Comparison of ENCODE assay signal across 8 mouse cellular contexts in genomic region chr19:6242281-6242680, GRCm38 (mm10). TPM values are rescaled to one million over a fixed set of nuclear protein-coding genes. Genes with fewer than 3 reads are reported as not detected.
A peak's percentile ranks its signal among the peaks of the same experiment; 100 is the strongest.
DNase-seq lines count a peak whose midpoint lies in the region; ATAC-seq and TF ChIP-seq lines count a peak whose summit lies in the region.

No protein-coding gene starts in this region.

- H3K36me3 ChIP-seq in CH12.LX (replicated peaks in 1 of 2; ENCODE audit: control insufficient read depth in 1 of 2, insufficient read depth in 1 of 2, low read length in 1 of 2), result peaks cover 26 to 39% of the 10 kb centered on the region in 2 experiments
- H3K36me3 ChIP-seq in embryonic facial prominence, embryonic 13.5 days, result peaks cover 35% of the 10 kb centered on the region
- peaks cover 38% of the 10 kb centered on the region for H3K36me3 ChIP-seq in limb, embryonic 12.5 days
- H3K36me3 ChIP-seq in midbrain, embryonic 12.5 days, result peaks cover 28% of the 10 kb centered on the region
- H3K36me3 ChIP-seq in stomach, embryonic 16.5 days (ENCODE audit: control insufficient read depth, insufficient read depth, low read length), result peaks cover 10% of the 10 kb centered on the region; the same call in 1 of the 2 replicates

- in situ Hi-C loops in CH12.LX (cut with MboI; ENCODE audit: low pct_ligation_motif_present, low pct_unique_long_range_greater_than_20kb, low sequenced_read_pairs), result no loop called here

- H3K4me3 ChIP-seq in CH12.LX (replicated peaks in 1 of 3; ENCODE audit: low read depth in 2 of 3, low read length in 2 of 3, poor library complexity in 1 of 3), result peak overlapping the region; percentile 78 to 100 (median 98)
- H3K4me3 ChIP-seq in embryonic facial prominence, embryonic 13.5 days, result peak overlapping the region; percentile 89
- peak overlapping the region; percentile 86 for H3K4me3 ChIP-seq in limb, embryonic 12.5 days (replicated peaks)
- H3K4me3 ChIP-seq in midbrain, embryonic 12.5 days, result peak overlapping the region; percentile 90
- H3K4me3 ChIP-seq in stomach, embryonic 16.5 days (replicated peaks; ENCODE audit: low read length), result peak overlapping the region; percentile 69

- peak overlapping the region; percentile 83 for H3K4me2 ChIP-seq in CH12.LX (ENCODE audit: insufficient read depth, low read depth, poor library complexity, severe bottlenecking)
- H3K4me2 ChIP-seq in embryonic facial prominence, embryonic 13.5 days, result peak overlapping the region; percentile 95
- peak overlapping the region; percentile 92 for H3K4me2 ChIP-seq in limb, embryonic 12.5 days
- peak overlapping the region; percentile 93 for H3K4me2 ChIP-seq in midbrain, embryonic 12.5 days (replicated peaks)
- H3K4me2 ChIP-seq in stomach, embryonic 16.5 days (ENCODE audit: low read depth, low read length), result peak overlapping the region; percentile 80

- peaks cover 10% of the 10 kb centered on the region; the same call in 1 of the 2 replicates for H3K79me2 ChIP-seq in CH12.LX (replicated peaks; ENCODE audit: control insufficient read depth, extremely low read depth, insufficient read depth, poor library complexity, severe bottlenecking)

- 3% methylated on average over 4 of the region's 4 CpGs for WGBS in embryonic facial prominence, embryonic 13.5 days
- 1% methylated on average over 4 of the region's 4 CpGs for WGBS in limb, embryonic 12.5 days
- WGBS in midbrain, embryonic 12.5 days, result 2% methylated on average over 4 of the region's 4 CpGs
- 0% methylated on average over 4 of the region's 4 CpGs for WGBS in stomach, embryonic 16.5 days

- H3K27ac ChIP-seq in CH12.LX (ENCODE audit: insufficient read depth, low read depth), result no peak overlapping the region
- H3K27ac ChIP-seq in embryonic facial prominence, embryonic 13.5 days, result no peak overlapping the region
- peak overlapping the region; percentile 74; the same call in 1 of the 2 replicates for H3K27ac ChIP-seq in limb, embryonic 12.5 days
- peak overlapping the region; percentile 68; the same call in 1 of the 2 replicates for H3K27ac ChIP-seq in midbrain, embryonic 12.5 days (replicated peaks)
- H3K27ac ChIP-seq in stomach, embryonic 16.5 days (ENCODE audit: low read length), result peak overlapping the region; percentile 56

- peak; percentile 46; the same call in 1 of the 2 replicates for TF ChIP-seq POLR2A in CH12.LX (IDR thresholded peaks at IDR 0.05; ENCODE audit: low read depth, low read length)

- ATAC-seq in embryonic facial prominence, embryonic 13.5 days (ENCODE audit: insufficient number of reproducible peaks, insufficient read depth, low FRiP score, low TSS enrichment, low read depth), result no peak
- ATAC-seq in limb, embryonic 12.5 days (ENCODE audit: insufficient number of reproducible peaks, insufficient read depth, low FRiP score, low TSS enrichment, low read depth), result 0 out of 2 replicates have a peak, but pooled peaks have one; percentile 21
- ATAC-seq in midbrain, embryonic 12.5 days (ENCODE audit: low FRiP score, low read depth), result no peak
- peak; percentile 7; the same call in 1 of the 2 replicates for ATAC-seq in stomach, embryonic 16.5 days (ENCODE audit: insufficient read depth, low FRiP score)

- dilution Hi-C loops in CH12.LX (cut with MboI; ENCODE audit: extremely low pct_ligation_motif_present, extremely low pct_unique_long_range_greater_than_20kb, low sequenced_read_pairs), result no loop called here

- peak; percentile 83 for DNase-seq in CH12.LX (ENCODE audit: extremely low read depth)
- peak; percentile 93 for DNase-seq in R1 (ENCODE audit: low read depth, low spot score)
- peak; percentile 53 for DNase-seq in heart, postnatal 4 days
- no peak for DNase-seq in layer of hippocampus, adult 18-20 months (ENCODE audit: low spot score in 2 of 2)

- no peak for TF ChIP-seq CTCF in CH12.LX (conservative IDR thresholded peaks at IDR 0.05 in 1 of 2, IDR thresholded peaks at IDR 0.05 in 1 of 2; ENCODE audit: low read depth in 2 of 2, low read length in 2 of 2)

- TF ChIP-seq RAD21 in CH12.LX (IDR thresholded peaks at IDR 0.05; ENCODE audit: low read depth, low read length), result no peak

- no peak for TF ChIP-seq EP300 in CH12.LX (IDR thresholded peaks at IDR 0.05; ENCODE audit: low read length)

- peaks cover 0 to 15% of the 10 kb centered on the region in 2 experiments; a peak in 2 of 4 replicates for H3K4me1 ChIP-seq in CH12.LX (ENCODE audit: control insufficient read depth in 1 of 2, insufficient read depth in 2 of 2)
- H3K4me1 ChIP-seq in embryonic facial prominence, embryonic 13.5 days, result peaks cover 13% of the 10 kb centered on the region
- peaks cover 8% of the 10 kb centered on the region for H3K4me1 ChIP-seq in limb, embryonic 12.5 days (replicated peaks)
- H3K4me1 ChIP-seq in midbrain, embryonic 12.5 days, result peaks cover 13% of the 10 kb centered on the region
- peaks cover 9% of the 10 kb centered on the region for H3K4me1 ChIP-seq in stomach, embryonic 16.5 days (ENCODE audit: control insufficient read depth, insufficient read depth, low read length)

- H3K9ac ChIP-seq in CH12.LX (ENCODE audit: insufficient read depth, low read depth), result peak overlapping the region; percentile 95
- peak overlapping the region; percentile 95 for H3K9ac ChIP-seq in embryonic facial prominence, embryonic 13.5 days
- H3K9ac ChIP-seq in limb, embryonic 12.5 days (replicated peaks), result peak overlapping the region; percentile 87
- H3K9ac ChIP-seq in midbrain, embryonic 12.5 days (replicated peaks), result peak overlapping the region; percentile 94
- peak overlapping the region; percentile 81 for H3K9ac ChIP-seq in stomach, embryonic 16.5 days (ENCODE audit: low read length)

- no peaks in the 10 kb centered on the region for H3K27me3 ChIP-seq in CH12.LX (replicated peaks)
- H3K27me3 ChIP-seq in embryonic facial prominence, embryonic 13.5 days, result no peaks in the 10 kb centered on the region
- H3K27me3 ChIP-seq in limb, embryonic 12.5 days, result no peaks in the 10 kb centered on the region
- H3K27me3 ChIP-seq in midbrain, embryonic 12.5 days, result no peaks in the 10 kb centered on the region
- no peaks in the 10 kb centered on the region for H3K27me3 ChIP-seq in stomach, embryonic 16.5 days (ENCODE audit: control insufficient read depth, insufficient read depth, low read length)

- no peaks in the 10 kb centered on the region for H3K9me3 ChIP-seq in CH12.LX (replicated peaks; ENCODE audit: low read length)
- H3K9me3 ChIP-seq in embryonic facial prominence, embryonic 13.5 days, result no peaks in the 10 kb centered on the region
- H3K9me3 ChIP-seq in limb, embryonic 12.5 days, result no peaks in the 10 kb centered on the region
- H3K9me3 ChIP-seq in midbrain, embryonic 12.5 days, result no peaks in the 10 kb centered on the region
- no peaks in the 10 kb centered on the region for H3K9me3 ChIP-seq in stomach, embryonic 16.5 days (replicated peaks; ENCODE audit: control insufficient read depth, low read length)

RNA-seq across cellular contexts. Expression of gene Atg2a, which starts 0.8 kb away (rescaled TPM):
- total RNA-seq in CH12.LX (2012; rRNA removed) (9.5 and 10.0 TPM in 2 replicates), CH12.LX (2014; rRNA removed) (2.3 and 2.8 TPM in 2 replicates)
- polyA plus RNA-seq in CH12.LX (2012; ENCODE audit: insufficient read length, low read depth), result 9.4 and 13.9 TPM in 2 replicates
- polyA plus RNA-seq in embryonic facial prominence, embryonic 13.5 days (2015; fragmentation: Nextera tagmentation; extraction: Ambion mirVana), result 10.3 and 10.5 TPM in 2 replicates
- total RNA-seq in heart, postnatal 4 days (2021), result 10 to 100 TPM; 15.9 to 16.2 TPM
- 11.1 and 11.2 TPM in 2 replicates for polyA plus RNA-seq in limb, embryonic 12.5 days (2016; fragmentation: Nextera tagmentation; extraction: Ambion mirVana)
- 13.6 and 14.2 TPM in 2 replicates for polyA plus RNA-seq in midbrain, embryonic 12.5 days (2016; fragmentation: Nextera tagmentation; extraction: Ambion mirVana)
- 9.3 and 11.2 TPM in 2 replicates for polyA plus RNA-seq in stomach, embryonic 16.5 days (2015; fragmentation: Nextera tagmentation; extraction: Ambion mirVana)
- 10 to 100 TPM; 34.0 to 34.2 TPM for total RNA-seq in layer of hippocampus, adult 18-20 months (2021)

RNA-seq across cellular contexts. Expression of gene Ppp2r5b, which starts 6.6 kb away (rescaled TPM):
- total RNA-seq in CH12.LX (2012; rRNA removed) (7.8 and 9.8 TPM in 2 replicates), CH12.LX (2014; rRNA removed) (2.8 and 3.0 TPM in 2 replicates)
- polyA plus RNA-seq in CH12.LX (2012; ENCODE audit: insufficient read length, low read depth), result 3.4 and 4.1 TPM in 2 replicates
- 26.6 and 27.9 TPM in 2 replicates for polyA plus RNA-seq in embryonic facial prominence, embryonic 13.5 days (2015; fragmentation: Nextera tagmentation; extraction: Ambion mirVana)
- total RNA-seq in heart, postnatal 4 days (2021), result 10 to 100 TPM; 30.1 to 30.2 TPM
- 22.7 and 23.7 TPM in 2 replicates for polyA plus RNA-seq in limb, embryonic 12.5 days (2016; fragmentation: Nextera tagmentation; extraction: Ambion mirVana)
- polyA plus RNA-seq in midbrain, embryonic 12.5 days (2016; fragmentation: Nextera tagmentation; extraction: Ambion mirVana), result 61.3 and 66.1 TPM in 2 replicates
- 20.6 and 22.1 TPM in 2 replicates for polyA plus RNA-seq in stomach, embryonic 16.5 days (2015; fragmentation: Nextera tagmentation; extraction: Ambion mirVana)
- 100 to 1,000 TPM; 133 TPM for total RNA-seq in layer of hippocampus, adult 18-20 months (2021)

RNA-seq across cellular contexts. Expression of gene Gpha2, which starts 16.1 kb away (rescaled TPM):
- not detected in 2 replicates for total RNA-seq in CH12.LX (2012; rRNA removed)
- total RNA-seq in CH12.LX (2014; rRNA removed), result not detected in 2 replicates
- not detected in 2 replicates for polyA plus RNA-seq in CH12.LX (2012; ENCODE audit: insufficient read length, low read depth)
- polyA plus RNA-seq in embryonic facial prominence, embryonic 13.5 days (2015; fragmentation: Nextera tagmentation; extraction: Ambion mirVana), result 3.3 and 3.8 TPM in 2 replicates
- total RNA-seq in heart, postnatal 4 days (2021), result not detected
- polyA plus RNA-seq in limb, embryonic 12.5 days (2016; fragmentation: Nextera tagmentation; extraction: Ambion mirVana), result 2.0 and 2.4 TPM in 2 replicates
- polyA plus RNA-seq in midbrain, embryonic 12.5 days (2016; fragmentation: Nextera tagmentation; extraction: Ambion mirVana), result 0.74 TPM in 1 of 2 replicates, not detected in the other
- polyA plus RNA-seq in stomach, embryonic 16.5 days (2015; fragmentation: Nextera tagmentation; extraction: Ambion mirVana), result 0.41 and 0.48 TPM in 2 replicates
- not detected for total RNA-seq in layer of hippocampus, adult 18-20 months (2021)

RNA-seq across cellular contexts. Expression of gene Ehd1, which starts 34.2 kb away (rescaled TPM):
- total RNA-seq in CH12.LX (2012; rRNA removed), result 231 and 400 TPM in 2 replicates
- 97.4 and 131 TPM in 2 replicates for total RNA-seq in CH12.LX (2014; rRNA removed)
- 245 and 301 TPM in 2 replicates for polyA plus RNA-seq in CH12.LX (2012; ENCODE audit: insufficient read length, low read depth)
- polyA plus RNA-seq in embryonic facial prominence, embryonic 13.5 days (2015; fragmentation: Nextera tagmentation; extraction: Ambion mirVana), result 64.7 and 68.9 TPM in 2 replicates
- 100 to 1,000 TPM in 1 of 2 experiments, 10 to 100 TPM in 1; 97.8 to 114 TPM for total RNA-seq in heart, postnatal 4 days (2021)
- polyA plus RNA-seq in limb, embryonic 12.5 days (2016; fragmentation: Nextera tagmentation; extraction: Ambion mirVana), result 71.5 and 71.6 TPM in 2 replicates
- polyA plus RNA-seq in midbrain, embryonic 12.5 days (2016; fragmentation: Nextera tagmentation; extraction: Ambion mirVana), result 90.8 and 96.9 TPM in 2 replicates
- 77.2 and 98.4 TPM in 2 replicates for polyA plus RNA-seq in stomach, embryonic 16.5 days (2015; fragmentation: Nextera tagmentation; extraction: Ambion mirVana)
- total RNA-seq in layer of hippocampus, adult 18-20 months (2021), result 10 to 100 TPM; 86.6 to 88.0 TPM

RNA-seq across cellular contexts. Expression of gene Majin, which starts 58.1 kb away (rescaled TPM):
- not detected in 2 replicates for total RNA-seq in CH12.LX (2012; rRNA removed)
- not detected in 2 replicates for total RNA-seq in CH12.LX (2014; rRNA removed)
- not detected in 2 replicates for polyA plus RNA-seq in CH12.LX (2012; ENCODE audit: insufficient read length, low read depth)
- polyA plus RNA-seq in embryonic facial prominence, embryonic 13.5 days (2015; fragmentation: Nextera tagmentation; extraction: Ambion mirVana), result not detected in 2 replicates
- not detected for total RNA-seq in heart, postnatal 4 days (2021)
- not detected in 2 replicates for polyA plus RNA-seq in limb, embryonic 12.5 days (2016; fragmentation: Nextera tagmentation; extraction: Ambion mirVana)
- polyA plus RNA-seq in midbrain, embryonic 12.5 days (2016; fragmentation: Nextera tagmentation; extraction: Ambion mirVana), result not detected in 2 replicates
- polyA plus RNA-seq in stomach, embryonic 16.5 days (2015; fragmentation: Nextera tagmentation; extraction: Ambion mirVana), result not detected in 2 replicates
- total RNA-seq in layer of hippocampus, adult 18-20 months (2021), result not detected

Comparison
In these comparisons a context has a peak if more than half of its experiments do, and no peak if none do; other contexts are left out.
1. DNase-seq: peak in CH12.LX (single experiment), R1 (single experiment) and heart, postnatal 4 days (single experiment); none in layer of hippocampus, adult 18-20 months (0 of 2).
2. H3K27ac ChIP-seq: peak in limb, embryonic 12.5 days (single experiment), midbrain, embryonic 12.5 days (single experiment) and stomach, embryonic 16.5 days (single experiment); none in CH12.LX (single experiment) and embryonic facial prominence, embryonic 13.5 days (single experiment).
3. ATAC-seq: peak in limb, embryonic 12.5 days (single experiment) and stomach, embryonic 16.5 days (single experiment); none in embryonic facial prominence, embryonic 13.5 days (single experiment) and midbrain, embryonic 12.5 days (single experiment).
4. Peak in every context shown above with its lines, with median percentiles within 50 percentile points of each other: H3K4me2 ChIP-seq, H3K4me3 ChIP-seq and H3K9ac ChIP-seq.